ENCODE assay signal across 13 mouse cellular contexts in the genomic region with DNA sequence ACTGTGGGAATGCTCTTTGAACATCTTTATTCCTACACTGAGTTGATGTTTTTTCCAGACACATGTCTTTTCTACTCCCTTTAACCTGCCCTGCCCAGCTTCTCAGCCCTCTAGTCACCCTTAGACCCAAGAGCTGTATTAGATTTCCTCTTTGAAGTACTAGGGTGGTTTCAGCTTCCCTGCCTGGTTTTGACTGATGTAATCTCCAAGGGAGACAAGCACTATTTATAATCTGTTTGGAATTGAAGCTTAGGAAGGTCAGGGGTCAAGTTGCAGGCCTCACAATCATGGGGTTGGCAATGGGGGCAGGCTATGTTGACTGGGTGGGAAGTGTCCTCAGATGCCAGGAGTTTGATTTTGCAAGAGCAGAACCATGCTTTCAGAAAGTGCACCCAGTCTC.
DNase-seq lines count a peak whose midpoint lies in the region; ATAC-seq and TF ChIP-seq lines count a peak whose summit lies in the region.
"Had no signal": no experiment of that assay in that cellular context is flagged by ENCODE, and none has a peak within 500 bp of the region (broad histone marks: within the 10 kb centered on the region; RNA-seq: fewer than 3 reads in every experiment).

No protein-coding gene starts in this region.

- H3K9me3 ChIP-seq in kidney, embryonic 16.5 days (ENCODE audit: low read length), result no peaks in the 10 kb centered on the region
- H3K9me3 ChIP-seq: forebrain, embryonic 13.5 days; heart, embryonic 13.5 days; limb, embryonic 10.5 days; lung, embryonic 15.5 days; stomach, embryonic 15.5 days had no signal

- no peak overlapping the region for H3K9ac ChIP-seq in kidney, embryonic 16.5 days (replicated peaks; ENCODE audit: low read length)
- H3K9ac ChIP-seq: forebrain, embryonic 13.5 days; heart, embryonic 13.5 days; lung, embryonic 15.5 days; stomach, embryonic 15.5 days had no signal

- no peak overlapping the region for H3K27ac ChIP-seq in kidney, embryonic 16.5 days (ENCODE audit: low read length)
- H3K27ac ChIP-seq: forebrain, embryonic 13.5 days; heart, embryonic 13.5 days; limb, embryonic 10.5 days; lung, embryonic 15.5 days; stomach, embryonic 15.5 days had no signal

- ATAC-seq in kidney, embryonic 16.5 days (ENCODE audit: low FRiP score, low TSS enrichment), result peak; percentile 81
- ATAC-seq in granulocyte monocyte progenitor cell, adult 5-6 weeks (replicated peaks; ENCODE audit: poor library complexity, severe bottlenecking), result peak; percentile 46
- ATAC-seq: forebrain, embryonic 13.5 days had no signal

- TF ChIP-seq POLR2A in myocyte (IDR thresholded peaks at IDR 0.05; ENCODE audit: insufficient read length, low read depth), result no peak

- H3K36me3 ChIP-seq in kidney, embryonic 16.5 days (ENCODE audit: insufficient read depth, low read length), result no peaks in the 10 kb centered on the region
- H3K36me3 ChIP-seq in myocyte (ENCODE audit: control insufficient read depth, insufficient read depth), result no peaks in the 10 kb centered on the region
- H3K36me3 ChIP-seq: heart, embryonic 13.5 days; limb, embryonic 10.5 days; lung, embryonic 15.5 days; stomach, embryonic 15.5 days had no signal

- no peaks in the 10 kb centered on the region for H3K79me2 ChIP-seq in myocyte (ENCODE audit: control insufficient read depth, insufficient read depth)

- no peaks in the 10 kb centered on the region for H3K27me3 ChIP-seq in kidney, embryonic 16.5 days (ENCODE audit: insufficient read depth, low read length)
- no peaks in the 10 kb centered on the region for H3K27me3 ChIP-seq in myocyte (ENCODE audit: control insufficient read depth, insufficient read depth, insufficient read length)
- H3K27me3 ChIP-seq: forebrain, embryonic 13.5 days; heart, embryonic 13.5 days; lung, embryonic 15.5 days; stomach, embryonic 15.5 days had no signal

- peak; percentile 16 for DNase-seq in adrenal gland, adult 2 months
- no peak for DNase-seq in adrenal gland, postnatal 14 days
- no peak for DNase-seq in kidney, adult 9 months
- no peak for DNase-seq in cerebellum, adult 9-10 months
- no peak for DNase-seq in layer of hippocampus, adult 9-11 months

- no peak overlapping the region for H3ac ChIP-seq in myocyte (ENCODE audit: control insufficient read depth, insufficient read length)

- H3K4me1 ChIP-seq in kidney, embryonic 16.5 days (ENCODE audit: insufficient read depth, low read length), result no peaks in the 10 kb centered on the region
- H3K4me1 ChIP-seq: forebrain, embryonic 13.5 days; lung, embryonic 15.5 days; stomach, embryonic 15.5 days had no signal

- H3K4me2 ChIP-seq in kidney, embryonic 16.5 days (replicated peaks; ENCODE audit: low read depth, low read length), result no peak overlapping the region
- H3K4me2 ChIP-seq in myocyte (ENCODE audit: low read depth), result peak overlapping the region; percentile 8
- H3K4me2 ChIP-seq: forebrain, embryonic 13.5 days; heart, embryonic 13.5 days; lung, embryonic 15.5 days; stomach, embryonic 15.5 days had no signal

- no peak overlapping the region for H3K4me3 ChIP-seq in kidney, embryonic 16.5 days (ENCODE audit: low read length)
- no peak overlapping the region for H3K4me3 ChIP-seq in myocyte
- H3K4me3 ChIP-seq: forebrain, embryonic 13.5 days; heart, embryonic 13.5 days; limb, embryonic 10.5 days; lung, embryonic 15.5 days; stomach, embryonic 15.5 days had no signal

TF ChIP-seq in myocyte, 11 proteins besides CTCF, POLR2A, EP300 and RAD21:
- TF ChIP-seq TCF3 (IDR thresholded peaks at IDR 0.05; ENCODE audit: insufficient read length, low read depth) (no peak), POLR2AphosphoS2 (IDR thresholded peaks at IDR 0.05; ENCODE audit: insufficient read length, low read depth) (no peak), CEBPB (IDR thresholded peaks at IDR 0.05; ENCODE audit: insufficient read depth, poor library complexity, severe bottlenecking) (peak; percentile 50; the same call in 1 of the 2 replicates)
